Mouse (Mus musculus) urinary bladder, postnatal 10 days (tissue): ENCODE results near the gene Aaas.
"Not testable (repeated sequence)": the region's sequence is repeated elsewhere in the genome, so short reads cannot be mapped to it uniquely, and the experiment has no call there.

Experiments used
- DNase-seq: peaks from one replicate; pipeline ENCODE4 v3.0.0; 2022; ENCODE audit warnings: low spot score

Gene Aaas

GRCm38 (mm10) chr15:102356501-102357325 is 6.1 kb upstream of the Aaas start:
- DNase-seq, result no peak

- no peak for DNase-seq
These were observed 5.4 kb upstream of the Aaas start for GRCm38 (mm10) chr15:102355871-102356441.

- DNase-seq, result no peak
These were observed 4.7 kb upstream of the Aaas start for GRCm38 (mm10) chr15:102355134-102355870.

GRCm38 (mm10) chr15:102353986-102354385 is 3.4 kb upstream of the Aaas start:
- DNase-seq, result no peak

- no peak for DNase-seq
These were observed 1.6 kb upstream of the Aaas start for GRCm38 (mm10) chr15:102352177-102352576.

GRCm38 (mm10) chr15:102350942-102351291 is 346 bp upstream of the Aaas start:
- DNase-seq, result no peak

GRCm38 (mm10) chr15:102346444-102346843 is 4.1 kb downstream of the Aaas start:
- no peak for DNase-seq

- DNase-seq, result no peak
These were observed 6.1 kb downstream of the Aaas start for GRCm38 (mm10) chr15:102344490-102344889.

- DNase-seq, result no peak
These were observed 9.0 kb downstream of the Aaas start for GRCm38 (mm10) chr15:102341580-102341979.

- DNase-seq, result no peak
These were observed 11.0 kb downstream of the Aaas start for GRCm38 (mm10) chr15:102339612-102340011.

- DNase-seq, result no peak
These were observed 13.6 kb downstream of the Aaas start for GRCm38 (mm10) chr15:102336946-102337345.

- DNase-seq, result not testable (repeated sequence)
These were observed 14.6 kb downstream of the Aaas start for GRCm38 (mm10) chr15:102335925-102336324.

GRCm38 (mm10) chr15:102335254-102335653 is 15.3 kb downstream of the Aaas start:
- no peak for DNase-seq

GRCm38 (mm10) chr15:102331610-102332015 is 19.0 kb downstream of the Aaas start, which contains the start of gene Myg1:
Gene Myg1 (plus strand): TSS chr15:102331709.
- peak; percentile 43 for DNase-seq

GRCm38 (mm10) chr15:102326892-102327291 is 23.7 kb downstream of the Aaas start:
- DNase-seq, result no peak

GRCm38 (mm10) chr15:102326022-102326576 is 24.5 kb downstream of the Aaas start, which contains the start of gene Pfdn5:
Gene Pfdn5 (plus strand): TSS chr15:102326116.
- peak; percentile 44 for DNase-seq

- DNase-seq, result no peak
These were observed 25.7 kb downstream of the Aaas start for GRCm38 (mm10) chr15:102324654-102325473.

GRCm38 (mm10) chr15:102316263-102316662 is 34.3 kb downstream of the Aaas start:
- DNase-seq, result no peak

GRCm38 (mm10) chr15:102315292-102315691 is 35.3 kb downstream of the Aaas start:
- DNase-seq, result no peak

- DNase-seq, result no peak
These were observed 39.1 kb downstream of the Aaas start for GRCm38 (mm10) chr15:102311489-102311888.

- no peak for DNase-seq
These were observed 40.3 kb downstream of the Aaas start for GRCm38 (mm10) chr15:102310074-102310845.
